Mouse (Mus musculus): ENCODE results near the gene Rln1.

DNA sequence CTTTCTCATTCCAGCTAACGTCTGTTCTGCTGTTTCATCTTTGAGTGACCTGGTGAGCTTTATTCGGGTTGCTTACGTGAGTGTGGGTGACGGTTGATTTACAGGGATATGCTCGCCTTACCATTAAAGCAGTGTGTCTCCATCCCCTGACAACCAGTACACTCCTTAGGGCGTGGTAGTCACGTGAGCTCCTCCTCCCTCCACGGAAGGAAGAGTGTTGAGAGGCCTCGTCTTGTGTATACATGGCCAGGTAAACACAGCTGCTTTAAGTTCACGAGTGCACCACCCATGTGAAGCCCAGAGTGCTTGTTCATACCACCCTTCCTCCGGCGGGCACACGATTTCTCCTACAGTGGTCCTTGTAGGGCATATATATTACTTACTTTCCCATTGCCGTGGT, 42.9 kb downstream of the Rln1 start:
- TF ChIP-seq POLR2A (IDR thresholded peaks at IDR 0.05; ENCODE audit: low read depth, low read length) (no peak), CTCF (IDR thresholded peaks at IDR 0.05; ENCODE audit: extremely low read depth, insufficient read depth, insufficient read length, insufficient replicate concordance) (no peak)
